Mouse (Mus musculus): ENCODE measurements around the gene Vmn1r205.
"Not testable (repeated sequence)": the region's sequence is repeated elsewhere in the genome, so short reads cannot be mapped to it uniquely, and the experiment has no call there.

Vmn1r205 gene

DNA sequence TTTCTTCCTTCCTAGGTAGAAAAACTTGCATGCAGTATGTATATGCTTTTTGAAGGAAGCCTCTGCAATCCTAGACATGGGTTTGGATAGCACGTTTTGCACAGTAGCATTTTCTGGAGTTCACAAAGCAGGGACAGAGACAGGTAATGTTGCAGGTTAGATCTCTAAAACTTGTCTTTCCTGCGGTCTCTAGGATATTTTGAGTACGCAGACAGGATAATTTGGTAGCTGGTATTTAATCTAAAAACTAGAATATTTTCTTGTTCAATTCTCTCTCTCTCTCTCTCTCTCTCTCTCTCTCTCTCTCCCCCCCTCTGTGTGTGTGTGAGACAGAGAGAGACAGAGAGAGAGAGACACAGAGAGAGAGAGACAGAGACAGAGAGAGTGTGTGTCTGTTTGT, at the start of gene Vmn1r205:
TSS of gene Vmn1r205 (minus strand) at position 101 of the 400 bp plus-strand sequence.
- DNase-seq (ENCODE audit: extremely low read depth, low read depth, low spot score), result no peak

DNA sequence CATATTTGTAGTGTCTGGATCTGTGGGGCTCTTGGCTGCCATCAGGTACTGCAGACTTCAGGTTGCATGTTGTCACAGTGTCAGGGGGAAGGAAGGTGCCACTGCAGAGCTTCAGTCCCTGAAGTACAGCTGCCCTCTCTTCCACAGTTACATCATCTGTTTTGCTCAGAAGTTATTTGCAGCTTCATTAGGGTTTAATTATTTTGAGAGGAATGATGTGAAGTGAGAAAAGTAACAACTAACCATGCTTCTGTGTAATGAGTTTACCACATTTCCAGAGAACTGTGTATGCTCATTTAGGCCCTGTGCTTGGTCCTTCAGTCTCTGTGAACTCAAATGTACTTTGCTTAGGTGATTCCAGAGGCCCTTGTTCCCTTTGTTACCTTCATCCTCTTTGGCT, 31.4 kb upstream of the Vmn1r205 start, which contains the start of gene Vmn1r206:
TSS of gene Vmn1r206 (minus strand) at position 101 of the 400 bp plus-strand sequence.
- not testable (repeated sequence) for DNase-seq (ENCODE audit: extremely low read depth, low read depth, low spot score)

DNA sequence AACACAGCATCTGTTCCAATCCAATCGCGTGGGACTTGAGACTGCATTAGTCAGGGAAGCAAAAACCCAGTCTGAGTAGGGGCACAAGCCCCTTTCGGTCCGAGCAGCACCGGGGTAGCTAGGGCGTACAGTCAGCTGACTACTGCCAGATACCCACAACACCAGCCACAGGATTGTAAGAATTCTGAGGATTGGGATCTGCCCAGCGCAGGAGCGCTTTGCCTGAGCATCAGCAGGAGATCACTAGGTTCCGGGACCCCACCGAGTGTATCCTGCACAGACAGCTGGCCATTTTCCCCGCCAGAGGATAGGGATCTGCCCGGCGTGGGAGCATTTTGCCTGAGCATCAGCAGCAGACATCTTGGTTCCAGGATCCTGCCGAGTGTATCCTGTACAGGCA, 9.5 kb downstream of the Vmn1r205 start:
- DNase-seq (ENCODE audit: extremely low read depth, low read depth, low spot score), result not testable (repeated sequence)

DNA sequence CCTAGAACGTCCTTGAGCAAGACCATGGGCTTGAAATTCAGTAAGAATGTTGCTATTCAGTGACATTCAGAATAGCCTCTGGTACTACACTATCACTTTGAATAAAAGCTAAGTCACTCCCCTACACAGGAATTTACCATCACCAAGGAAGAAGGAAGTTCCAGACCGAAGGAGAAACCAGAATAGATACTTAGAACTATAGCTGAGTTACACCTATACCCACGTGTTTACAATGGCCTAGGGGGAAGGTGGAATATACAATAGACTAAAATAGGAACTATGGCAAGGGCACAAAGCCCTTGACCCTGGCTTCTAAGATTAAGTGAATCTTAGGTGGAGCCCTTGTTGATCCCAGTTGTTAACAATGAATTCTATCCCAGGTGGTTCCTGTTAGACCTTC, 17.9 kb downstream of the Vmn1r205 start:
- DNase-seq (ENCODE audit: extremely low read depth, low read depth, low spot score), result not testable (repeated sequence)

DNA sequence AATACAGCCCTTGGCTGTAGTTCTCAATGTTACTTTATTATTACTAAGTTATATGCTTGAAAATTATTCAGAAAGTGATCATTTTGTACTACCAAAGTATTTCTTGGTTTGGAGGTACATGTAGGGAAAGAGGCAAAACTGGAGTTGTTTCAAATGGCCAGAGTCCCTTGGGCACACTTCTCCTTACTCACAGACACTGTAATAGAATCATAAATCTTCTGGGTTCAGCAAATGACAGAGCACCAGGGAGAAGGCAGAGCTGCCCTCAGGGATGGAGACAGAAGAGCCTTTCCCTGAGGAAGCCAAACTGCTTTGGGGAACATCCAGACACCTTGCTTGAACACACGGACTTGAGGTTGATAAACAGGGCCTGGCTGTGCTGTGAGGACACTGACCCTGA, 39.9 kb downstream of the Vmn1r205 start, which contains the start of gene Vmn1r204:
TSS of gene Vmn1r204 (plus strand) at position 301 of the 400 bp plus-strand sequence.
- not testable (repeated sequence) for DNase-seq (ENCODE audit: extremely low read depth, low read depth, low spot score)

Data from fat pad, adult 2 months (tissue).